Mouse (Mus musculus): ENCODE results near the gene Kmt2d.

The Kmt2d gene

DNA sequence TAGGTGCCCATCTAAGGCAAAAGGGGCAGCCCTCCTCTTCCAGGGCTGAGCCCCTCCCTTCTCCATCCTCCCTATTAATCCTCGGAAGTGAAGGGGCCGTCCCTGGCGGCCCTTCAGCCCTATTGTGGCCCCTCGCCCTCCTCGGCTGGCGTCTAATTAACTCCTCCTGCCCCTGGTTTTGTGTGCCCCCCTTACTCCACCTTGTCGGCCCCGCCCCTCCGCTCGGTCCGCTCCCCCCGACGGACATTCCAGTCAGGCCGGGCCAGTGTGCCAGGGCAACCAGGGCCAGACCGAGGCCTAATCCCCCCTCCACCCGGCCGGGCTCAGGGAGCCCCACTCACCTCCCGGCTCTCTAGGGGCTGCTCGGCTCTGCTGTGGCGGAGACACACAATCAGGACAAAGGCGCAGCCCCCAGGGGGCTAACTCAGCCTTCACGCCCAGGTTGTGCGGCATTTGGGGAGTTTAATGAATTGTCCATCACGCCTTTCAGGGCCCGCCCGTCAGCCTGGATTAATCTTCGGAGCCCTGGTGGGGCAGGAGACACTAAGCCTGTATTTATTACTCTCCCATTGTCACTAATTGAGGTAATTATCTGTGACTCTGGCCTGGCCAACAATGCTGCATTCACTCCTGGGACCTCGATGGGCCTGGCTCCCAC is 73.0 kb downstream of the Kmt2d start:
- no peak for DNase-seq (ENCODE audit: low spot score)

DNA sequence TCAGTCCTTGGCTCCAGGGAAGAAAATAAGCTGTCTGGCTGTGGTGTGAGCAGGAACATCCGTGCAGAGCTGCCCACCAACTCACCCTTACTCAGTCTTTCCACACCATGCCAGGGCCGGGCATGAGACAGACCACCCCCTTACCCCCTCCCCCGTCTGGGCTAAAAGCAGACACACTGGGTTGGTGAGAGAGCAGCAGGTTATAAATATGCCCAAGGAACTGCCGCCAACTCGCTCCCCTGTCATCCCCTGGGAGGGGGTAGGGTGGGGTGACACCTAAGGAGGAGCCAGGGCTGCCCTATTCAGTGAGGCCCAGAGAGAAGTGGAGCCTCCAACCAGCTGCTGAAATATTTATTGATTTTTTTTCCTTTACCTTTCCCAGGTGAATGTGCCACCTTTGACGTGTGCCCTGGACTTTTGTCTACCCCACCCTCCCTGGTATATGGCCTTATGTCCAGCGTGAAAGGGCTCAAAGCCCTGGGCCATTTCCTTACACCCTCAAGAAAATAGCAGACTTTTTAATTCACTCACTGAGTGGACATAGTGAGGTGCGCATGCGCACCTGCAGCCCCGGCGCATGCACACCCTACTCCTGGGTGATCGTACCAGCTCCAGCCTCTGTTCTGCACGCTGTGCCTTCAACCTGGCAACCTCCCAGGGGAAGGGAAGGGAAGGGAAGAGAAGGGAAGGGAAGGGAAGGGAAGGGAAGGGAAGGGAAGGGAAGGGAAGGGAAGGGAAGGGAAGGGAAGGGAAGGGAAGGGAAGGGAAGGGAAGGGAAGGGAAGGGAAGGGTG is 74.0 kb downstream of the Kmt2d start:
- DNase-seq (ENCODE audit: low spot score), result no peak

DNA sequence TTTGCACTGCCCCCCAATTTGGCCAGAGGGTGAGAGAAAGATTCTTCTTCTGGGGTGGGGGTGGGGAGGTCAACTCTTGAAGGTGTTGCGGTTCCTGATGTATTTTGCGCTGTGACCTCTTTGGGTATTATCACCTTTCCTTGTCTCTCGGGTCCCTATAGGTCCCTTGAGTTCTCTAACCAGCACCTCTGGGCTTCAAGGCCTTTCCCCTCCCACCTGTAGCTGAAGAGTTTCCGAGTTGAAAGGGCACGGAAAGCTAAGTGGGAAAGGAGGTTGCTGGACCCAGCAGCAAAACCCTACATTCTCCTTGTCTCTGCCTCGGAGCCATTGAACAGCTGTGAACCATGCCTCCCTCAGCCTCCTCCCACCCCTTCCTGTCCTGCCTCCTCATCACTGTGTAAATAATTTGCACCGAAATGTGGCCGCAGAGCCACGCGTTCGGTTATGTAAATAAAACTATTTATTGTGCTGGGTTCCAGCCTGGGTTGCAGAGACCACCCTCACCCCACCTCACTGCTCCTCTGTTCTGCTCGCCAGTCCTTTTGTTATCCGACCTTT is 77.8 kb downstream of the Kmt2d start:
- DNase-seq (ENCODE audit: low spot score), result no peak

DNA sequence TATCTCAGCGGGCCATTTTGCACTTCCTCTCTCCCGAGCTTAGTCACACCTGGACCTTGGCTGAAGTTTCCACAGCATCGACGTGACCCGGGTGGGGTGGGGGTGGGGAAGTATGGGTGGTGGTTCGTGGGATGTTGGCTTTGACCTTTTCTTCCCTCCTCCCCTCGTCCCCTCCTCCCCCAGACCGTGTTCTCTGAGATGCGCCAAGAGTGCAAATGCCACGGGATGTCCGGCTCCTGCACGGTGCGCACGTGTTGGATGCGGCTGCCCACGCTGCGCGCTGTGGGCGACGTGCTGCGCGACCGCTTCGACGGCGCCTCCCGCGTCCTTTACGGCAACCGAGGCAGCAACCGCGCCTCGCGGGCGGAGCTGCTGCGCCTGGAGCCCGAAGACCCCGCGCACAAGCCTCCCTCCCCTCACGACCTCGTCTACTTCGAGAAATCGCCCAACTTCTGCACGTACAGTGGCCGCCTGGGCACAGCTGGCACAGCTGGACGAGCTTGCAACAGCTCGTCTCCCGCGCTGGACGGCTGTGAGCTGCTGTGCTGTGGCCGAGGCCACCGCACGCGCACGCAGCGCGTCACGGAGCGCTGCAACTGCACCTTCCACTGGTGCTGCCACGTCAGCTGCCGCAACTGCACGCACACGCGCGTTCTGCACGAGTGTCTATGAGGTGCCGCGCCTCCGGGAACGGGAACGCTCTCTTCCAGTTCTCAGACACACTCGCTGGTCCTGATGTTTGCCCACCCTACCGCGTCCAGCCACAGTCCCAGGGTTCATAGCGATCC is 78.6 kb downstream of the Kmt2d start:
- DNase-seq (ENCODE audit: low spot score), result no peak

DNA sequence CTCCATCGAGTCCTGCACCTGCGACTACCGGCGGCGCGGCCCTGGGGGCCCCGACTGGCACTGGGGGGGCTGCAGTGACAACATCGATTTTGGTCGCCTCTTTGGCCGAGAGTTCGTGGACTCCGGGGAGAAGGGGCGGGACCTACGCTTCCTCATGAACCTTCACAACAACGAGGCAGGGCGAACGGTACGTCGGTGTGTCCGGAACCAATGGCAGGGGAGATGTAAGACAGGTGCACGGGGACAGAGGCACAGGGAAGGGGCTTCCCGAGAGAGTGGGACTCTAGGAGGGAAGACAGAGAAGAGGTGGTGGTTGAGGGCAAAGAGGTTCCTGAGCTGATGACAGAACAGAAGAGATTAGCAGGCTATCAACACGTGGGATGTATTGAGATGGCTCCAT is 79.2 kb downstream of the Kmt2d start:
- no peak for DNase-seq (ENCODE audit: low spot score)

DNA sequence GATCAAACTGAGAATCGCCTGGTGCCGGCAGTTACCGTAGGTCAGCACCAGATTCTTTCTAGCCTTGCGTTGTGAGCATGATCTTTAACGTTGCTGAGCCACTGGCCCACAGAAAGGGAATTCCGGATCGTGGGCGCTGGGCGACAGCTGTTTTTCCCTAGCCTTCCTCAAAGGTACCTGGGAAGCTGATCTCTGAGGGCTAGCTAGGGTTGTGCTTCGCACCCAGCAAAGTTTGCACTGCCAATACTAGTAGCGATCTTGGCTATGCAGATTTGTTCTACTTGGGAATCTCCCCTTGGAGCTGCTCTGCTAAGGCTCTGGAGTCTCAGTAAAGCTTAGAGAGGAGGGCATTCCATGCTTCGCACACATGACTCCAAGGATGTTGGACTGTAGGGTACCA is 79.8 kb downstream of the Kmt2d start:
- no peak for DNase-seq (ENCODE audit: low spot score)

GRCm38 (mm10) chr15:98790761-98791160 is 80.2 kb downstream of the Kmt2d start:
- no peak for DNase-seq (ENCODE audit: low spot score)

DNA sequence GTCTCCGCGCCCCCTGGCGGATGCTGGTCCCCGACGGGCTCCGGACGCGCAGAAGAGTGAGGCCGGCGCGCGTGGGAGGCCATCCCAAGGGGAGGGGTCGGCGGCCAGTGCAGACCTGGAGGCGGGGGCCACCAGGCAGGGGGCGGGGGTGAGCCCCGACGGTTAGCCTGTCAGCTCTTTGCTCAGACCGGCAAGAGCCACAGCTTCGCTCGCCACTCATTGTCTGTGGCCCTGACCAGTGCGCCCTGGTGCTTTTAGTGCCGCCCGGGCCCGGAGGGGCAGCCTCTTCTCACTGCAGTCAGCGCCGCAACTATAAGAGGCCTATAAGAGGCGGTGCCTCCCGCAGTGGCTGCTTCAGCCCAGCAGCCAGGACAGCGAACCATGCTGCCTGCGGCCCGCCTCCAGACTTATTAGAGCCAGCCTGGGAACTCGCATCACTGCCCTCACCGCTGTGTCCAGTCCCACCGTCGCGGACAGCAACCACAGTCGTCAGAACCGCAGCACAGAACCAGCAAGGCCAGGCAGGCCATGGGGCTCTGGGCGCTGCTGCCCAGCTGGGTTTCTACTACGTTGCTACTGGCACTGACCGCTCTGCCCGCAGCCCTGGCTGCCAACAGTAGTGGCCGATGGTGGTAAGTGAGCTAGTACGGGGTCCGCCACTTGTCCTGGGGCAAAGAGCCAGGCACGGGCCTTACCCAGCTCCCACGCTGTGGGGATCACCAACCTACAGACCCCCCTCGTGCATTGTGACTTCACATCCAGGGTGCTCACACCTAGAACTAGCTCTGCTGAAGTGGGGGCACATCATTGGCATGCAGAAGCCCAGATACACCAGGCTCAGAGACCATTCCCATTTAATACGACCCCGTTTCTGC is 81.1 kb downstream of the Kmt2d start, which contains the start of gene Wnt1:
Wnt1 (plus strand) TSS at position 197 of the 875 bp plus-strand sequence.
- DNase-seq (ENCODE audit: low spot score), result no peak

- DNase-seq (ENCODE audit: low spot score), result no peak
These were observed 81.9 kb downstream of the Kmt2d start for GRCm38 (mm10) chr15:98788972-98789660.

DNA sequence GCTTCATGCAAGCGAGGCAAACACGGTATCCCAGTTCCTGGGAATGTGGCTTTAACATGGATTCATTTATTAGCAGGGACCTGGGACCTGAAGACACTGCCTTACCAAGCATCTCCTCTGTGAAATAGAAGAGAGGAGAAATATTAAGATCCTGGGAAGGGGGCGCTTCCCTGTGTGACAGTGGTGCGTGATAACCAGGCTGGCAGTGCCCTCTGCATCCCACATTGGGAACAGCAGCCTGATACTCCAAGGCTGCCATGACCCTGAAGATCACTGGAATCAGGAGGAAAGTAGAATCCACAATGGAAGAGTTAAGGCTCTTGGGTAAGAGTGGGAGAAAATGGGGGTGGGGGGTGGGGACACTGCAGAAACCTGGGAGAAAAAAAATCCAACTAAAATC is 83.1 kb downstream of the Kmt2d start:
- no peak for DNase-seq (ENCODE audit: low spot score)

DNA sequence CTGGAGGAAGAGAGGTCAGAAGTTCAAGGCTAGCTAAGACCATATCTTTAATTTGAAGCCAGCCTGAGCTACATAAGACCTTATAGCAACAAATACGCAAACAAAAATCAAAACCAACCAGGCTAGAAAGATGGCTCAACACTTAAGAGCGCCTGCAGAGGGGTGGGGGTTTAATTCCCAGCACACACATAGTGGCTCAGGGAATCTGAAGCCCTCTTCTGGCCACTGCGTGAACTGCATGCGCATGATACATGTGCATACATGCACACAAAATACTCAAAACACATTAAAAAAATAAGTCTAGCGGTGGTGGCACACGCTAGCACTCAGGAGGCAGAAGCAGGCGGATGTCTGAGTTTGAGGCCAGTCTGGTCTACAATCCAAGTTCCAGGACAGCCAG is 85.3 kb downstream of the Kmt2d start:
- no peak for DNase-seq (ENCODE audit: low spot score)
